Mouse (Mus musculus): ENCODE results near the gene Tmem254a.
"Not testable (repeated sequence)": the region's sequence is repeated elsewhere in the genome, so short reads cannot be mapped to it uniquely, and the experiment has no call there.

The Tmem254a gene

GRCm38 (mm10) chr14:25927562-25927881 lies at the start of gene Tmem254a:
Gene Tmem254a (minus strand): TSS chr14:25927672.
- not testable (repeated sequence) for H3K36me3 ChIP-seq (ENCODE audit: insufficient read depth, low read length); H3K27me3 ChIP-seq (ENCODE audit: insufficient read depth, low read length); H3K9me3 ChIP-seq (ENCODE audit: low read length); H3K4me3 ChIP-seq (replicated peaks; ENCODE audit: low read length); H3K4me1 ChIP-seq (replicated peaks; ENCODE audit: low read depth, low read length)

DNA sequence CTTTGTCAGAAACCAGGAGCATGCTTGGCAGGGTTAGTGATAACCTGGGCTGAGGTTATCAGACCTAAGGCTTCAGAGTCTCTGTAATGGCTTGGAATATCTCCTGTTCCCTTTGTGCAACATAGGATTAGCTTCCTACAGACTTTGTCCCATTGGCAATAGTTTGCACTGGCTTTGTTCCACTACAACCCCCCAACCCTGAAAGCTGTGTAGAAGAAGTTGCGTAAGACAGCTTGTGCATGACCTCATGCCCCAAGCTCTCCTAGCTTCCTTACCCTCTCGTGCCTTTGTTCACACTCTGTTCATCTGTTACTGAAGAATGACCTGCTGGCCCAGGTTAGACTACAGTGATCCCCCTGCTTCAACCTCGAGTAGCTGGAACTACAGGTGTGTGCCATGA lies 30.4 kb upstream of the Tmem254a start:
- H3K4me3 ChIP-seq (replicated peaks; ENCODE audit: low read length); H3K27me3 ChIP-seq (ENCODE audit: insufficient read depth, low read length); H3K9me3 ChIP-seq (ENCODE audit: low read length); H3K36me3 ChIP-seq (ENCODE audit: insufficient read depth, low read length); H3K4me1 ChIP-seq (replicated peaks; ENCODE audit: low read depth, low read length): not testable (repeated sequence)

DNA sequence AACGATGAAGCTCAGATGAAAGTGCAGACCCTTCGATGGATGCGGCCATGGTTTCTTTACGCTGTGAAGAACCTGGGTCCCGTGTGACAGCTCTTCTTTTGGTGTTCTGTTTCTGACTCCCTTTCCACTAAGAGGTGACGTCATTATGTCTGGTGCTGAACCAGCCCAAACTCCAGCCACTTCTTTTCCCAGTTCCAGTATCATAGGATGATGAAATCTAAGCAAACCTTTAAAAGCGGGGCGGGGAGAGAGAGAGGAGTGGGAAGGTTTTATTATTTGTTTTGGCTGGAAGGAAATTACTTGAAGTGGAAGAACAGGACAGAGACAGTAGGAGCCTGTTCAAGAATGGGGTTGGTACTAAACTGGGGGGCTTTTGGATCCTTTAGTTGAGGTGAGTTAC lies 10.5 kb upstream of the Tmem254a start, which contains the start of gene Cphx1:
Gene Cphx1 (plus strand): TSS at position 301 of the 400 bp plus-strand sequence.
- H3K4me3 ChIP-seq (replicated peaks; ENCODE audit: low read length); H3K36me3 ChIP-seq (ENCODE audit: insufficient read depth, low read length); H3K4me1 ChIP-seq (replicated peaks; ENCODE audit: low read depth, low read length); H3K27me3 ChIP-seq (ENCODE audit: insufficient read depth, low read length); H3K9me3 ChIP-seq (ENCODE audit: low read length): not testable (repeated sequence)

GRCm38 (mm10) chr14:25936867-25937630 lies 9.6 kb upstream of the Tmem254a start:
- H3K4me1 ChIP-seq (replicated peaks; ENCODE audit: low read depth, low read length); H3K27me3 ChIP-seq (ENCODE audit: insufficient read depth, low read length); H3K4me3 ChIP-seq (replicated peaks; ENCODE audit: low read length); H3K9me3 ChIP-seq (ENCODE audit: low read length); H3K36me3 ChIP-seq (ENCODE audit: insufficient read depth, low read length): not testable (repeated sequence)

GRCm38 (mm10) chr14:25926814-25927561 lies 484 bp downstream of the Tmem254a start:
- H3K4me1 ChIP-seq (replicated peaks; ENCODE audit: low read depth, low read length); H3K4me3 ChIP-seq (replicated peaks; ENCODE audit: low read length); H3K9me3 ChIP-seq (ENCODE audit: low read length); H3K36me3 ChIP-seq (ENCODE audit: insufficient read depth, low read length); H3K27me3 ChIP-seq (ENCODE audit: insufficient read depth, low read length): not testable (repeated sequence)

DNA sequence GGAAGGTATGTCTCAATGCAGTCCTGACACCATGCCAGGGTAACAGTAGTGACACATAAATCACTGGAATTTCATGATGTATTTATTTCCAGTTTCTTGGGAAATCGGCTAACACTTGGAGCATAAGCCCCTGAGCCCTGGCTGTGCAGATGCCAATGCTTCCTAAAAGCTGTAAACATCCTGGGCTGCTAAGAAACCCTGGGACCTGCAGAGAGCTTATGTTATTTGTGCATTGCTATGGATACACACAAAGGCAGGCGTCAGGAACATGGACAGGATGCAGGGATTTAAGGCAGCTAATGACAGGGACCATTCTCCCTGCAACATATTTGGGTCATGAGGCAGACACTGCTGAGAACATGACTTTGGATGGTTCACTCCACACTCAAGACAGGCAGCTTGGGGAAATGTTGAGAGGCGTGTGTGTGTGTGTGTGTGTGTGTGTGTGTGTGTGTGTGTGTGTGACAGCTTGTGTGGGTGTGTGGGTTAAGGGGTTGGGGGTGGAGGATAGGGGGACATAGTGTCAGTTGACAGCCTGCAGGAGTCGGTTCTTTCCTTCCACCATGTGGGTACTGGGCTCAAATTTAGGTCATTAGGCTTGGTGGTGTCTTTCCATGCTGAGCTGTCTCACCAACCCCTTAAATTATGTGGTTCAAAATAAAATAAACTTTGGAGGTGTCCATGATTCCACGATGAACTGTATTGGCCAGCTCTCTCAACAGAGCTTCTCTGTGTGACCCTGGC lies 8.9 kb downstream of the Tmem254a start:
- not testable (repeated sequence) for H3K9me3 ChIP-seq (ENCODE audit: low read length); H3K4me1 ChIP-seq (replicated peaks; ENCODE audit: low read depth, low read length); H3K36me3 ChIP-seq (ENCODE audit: insufficient read depth, low read length); H3K4me3 ChIP-seq (replicated peaks; ENCODE audit: low read length); H3K27me3 ChIP-seq (ENCODE audit: insufficient read depth, low read length)

DNA sequence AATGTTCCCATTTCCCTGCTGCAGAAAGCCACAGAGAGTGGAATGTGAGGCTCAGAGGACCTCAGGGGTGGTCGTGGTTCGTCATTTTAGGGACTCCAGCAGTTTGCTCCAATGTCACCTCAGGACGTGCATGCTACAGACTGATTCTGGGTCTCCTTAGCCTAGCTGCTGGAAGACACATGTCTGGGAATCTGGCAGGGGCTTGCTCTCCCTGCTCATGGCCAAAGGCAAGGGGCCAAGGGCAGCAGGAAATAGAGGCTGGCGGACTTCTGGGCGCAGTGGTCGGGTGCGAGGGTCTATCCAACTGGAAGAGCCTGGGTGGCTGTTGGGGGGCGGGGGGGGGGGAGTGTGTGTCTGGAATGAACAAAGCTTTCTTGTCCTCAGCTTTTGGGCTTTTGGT lies 18.5 kb downstream of the Tmem254a start:
- not testable (repeated sequence) for H3K36me3 ChIP-seq (ENCODE audit: insufficient read depth, low read length); H3K27me3 ChIP-seq (ENCODE audit: insufficient read depth, low read length); H3K4me3 ChIP-seq (replicated peaks; ENCODE audit: low read length); H3K9me3 ChIP-seq (ENCODE audit: low read length); H3K4me1 ChIP-seq (replicated peaks; ENCODE audit: low read depth, low read length)

DNA sequence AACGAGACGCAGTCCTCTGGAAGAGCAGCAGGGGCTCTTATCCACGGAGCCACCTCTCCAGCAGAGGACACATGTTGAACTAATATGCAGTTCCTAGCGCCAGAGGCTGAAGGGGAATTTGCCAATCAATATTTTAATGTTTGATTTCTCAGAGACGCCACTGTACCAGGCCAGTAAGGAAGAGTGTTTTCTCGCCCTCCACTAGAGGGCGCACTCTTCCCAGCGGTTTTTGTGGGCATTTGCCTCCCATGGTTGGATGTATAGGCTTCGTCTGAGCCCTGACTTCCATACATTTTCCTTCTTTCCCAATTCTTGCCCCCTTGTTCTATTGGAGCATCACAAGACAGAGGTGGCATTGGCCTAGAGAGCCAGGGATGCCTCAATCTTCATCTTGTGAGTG lies 20.2 kb downstream of the Tmem254a start:
- not testable (repeated sequence) for H3K9me3 ChIP-seq (ENCODE audit: low read length); H3K4me3 ChIP-seq (replicated peaks; ENCODE audit: low read length); H3K36me3 ChIP-seq (ENCODE audit: insufficient read depth, low read length); H3K4me1 ChIP-seq (replicated peaks; ENCODE audit: low read depth, low read length); H3K27me3 ChIP-seq (ENCODE audit: insufficient read depth, low read length)

DNA sequence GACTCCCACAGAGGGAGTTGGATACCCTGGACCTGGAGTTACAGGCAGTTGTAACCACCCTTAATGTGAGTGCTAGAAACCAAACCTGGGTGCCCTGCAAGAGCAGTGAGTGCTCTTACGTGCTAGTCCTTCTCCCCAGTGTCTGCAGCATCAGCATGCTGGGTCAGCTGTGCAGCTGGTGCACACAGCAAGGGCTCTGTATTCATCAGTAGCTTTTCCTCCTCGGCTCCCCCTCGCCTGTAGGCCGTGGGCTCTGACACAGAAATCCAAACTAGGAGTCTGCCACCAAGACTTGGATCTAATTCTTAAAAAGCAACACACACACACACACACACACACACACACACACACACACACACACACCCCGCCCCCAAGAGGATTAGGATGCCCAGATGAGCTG lies 22.2 kb downstream of the Tmem254a start:
- H3K4me3 ChIP-seq (replicated peaks; ENCODE audit: low read length); H3K4me1 ChIP-seq (replicated peaks; ENCODE audit: low read depth, low read length); H3K36me3 ChIP-seq (ENCODE audit: insufficient read depth, low read length); H3K27me3 ChIP-seq (ENCODE audit: insufficient read depth, low read length); H3K9me3 ChIP-seq (ENCODE audit: low read length): not testable (repeated sequence)

DNA sequence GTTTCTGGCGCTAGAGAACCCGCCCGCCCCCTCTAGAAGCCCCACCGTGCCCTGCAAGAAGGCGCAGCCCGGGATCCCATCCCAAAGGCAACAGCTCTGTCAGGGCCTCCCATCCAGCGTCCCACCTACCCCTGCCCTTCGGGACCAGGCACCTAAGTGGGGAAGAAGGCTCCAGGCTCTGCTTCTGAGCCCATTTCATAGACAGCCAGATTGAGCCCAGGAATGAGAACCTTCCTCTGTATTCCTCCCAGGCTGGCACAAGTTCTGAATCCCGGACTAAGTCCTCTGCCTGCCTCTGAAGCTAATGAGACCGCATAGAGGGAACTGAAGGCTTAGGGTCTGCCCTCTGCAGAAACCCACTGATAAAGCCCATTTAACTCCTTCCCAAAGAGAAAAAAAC lies 24.5 kb downstream of the Tmem254a start, which contains the start of gene Plac9a:
Gene Plac9a (minus strand): TSS at position 101 of the 400 bp plus-strand sequence.
- not testable (repeated sequence) for H3K36me3 ChIP-seq (ENCODE audit: insufficient read depth, low read length); H3K4me3 ChIP-seq (replicated peaks; ENCODE audit: low read length); H3K9me3 ChIP-seq (ENCODE audit: low read length); H3K27me3 ChIP-seq (ENCODE audit: insufficient read depth, low read length); H3K4me1 ChIP-seq (replicated peaks; ENCODE audit: low read depth, low read length)

GRCm38 (mm10) chr14:25895686-25896085 lies 31.8 kb downstream of the Tmem254a start:
- H3K9me3 ChIP-seq (ENCODE audit: low read length); H3K4me1 ChIP-seq (replicated peaks; ENCODE audit: low read depth, low read length); H3K4me3 ChIP-seq (replicated peaks; ENCODE audit: low read length); H3K36me3 ChIP-seq (ENCODE audit: insufficient read depth, low read length); H3K27me3 ChIP-seq (ENCODE audit: insufficient read depth, low read length): not testable (repeated sequence)

DNA sequence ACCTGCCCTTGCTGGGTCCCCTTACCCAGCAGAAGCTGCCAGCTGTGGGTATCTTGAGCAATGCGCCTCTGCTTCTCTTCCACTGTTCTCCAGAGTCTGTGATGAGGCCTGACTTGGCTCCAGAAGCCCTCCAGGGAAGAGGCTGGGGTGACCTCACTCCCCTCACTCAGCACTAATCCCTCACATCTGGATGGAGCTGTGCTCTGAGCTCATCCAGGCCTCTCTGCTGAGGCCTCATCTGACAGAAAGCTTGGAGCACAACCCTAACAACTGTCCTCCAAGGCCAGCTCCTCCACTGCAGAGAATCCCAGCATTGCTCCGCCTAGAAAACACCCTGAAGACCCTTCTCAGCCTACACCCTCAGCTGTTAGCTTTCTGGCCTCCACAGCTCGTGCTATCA lies 32.9 kb downstream of the Tmem254a start:
- not testable (repeated sequence) for H3K9me3 ChIP-seq (ENCODE audit: low read length); H3K27me3 ChIP-seq (ENCODE audit: insufficient read depth, low read length); H3K4me3 ChIP-seq (replicated peaks; ENCODE audit: low read length); H3K4me1 ChIP-seq (replicated peaks; ENCODE audit: low read depth, low read length); H3K36me3 ChIP-seq (ENCODE audit: insufficient read depth, low read length)

- not testable (repeated sequence) for H3K4me3 ChIP-seq (replicated peaks; ENCODE audit: low read length); H3K9me3 ChIP-seq (ENCODE audit: low read length); H3K4me1 ChIP-seq (replicated peaks; ENCODE audit: low read depth, low read length); H3K27me3 ChIP-seq (ENCODE audit: insufficient read depth, low read length); H3K36me3 ChIP-seq (ENCODE audit: insufficient read depth, low read length)
Observed at GRCm38 (mm10) chr14:25885886-25886285, 41.6 kb downstream of the Tmem254a start.

DNA sequence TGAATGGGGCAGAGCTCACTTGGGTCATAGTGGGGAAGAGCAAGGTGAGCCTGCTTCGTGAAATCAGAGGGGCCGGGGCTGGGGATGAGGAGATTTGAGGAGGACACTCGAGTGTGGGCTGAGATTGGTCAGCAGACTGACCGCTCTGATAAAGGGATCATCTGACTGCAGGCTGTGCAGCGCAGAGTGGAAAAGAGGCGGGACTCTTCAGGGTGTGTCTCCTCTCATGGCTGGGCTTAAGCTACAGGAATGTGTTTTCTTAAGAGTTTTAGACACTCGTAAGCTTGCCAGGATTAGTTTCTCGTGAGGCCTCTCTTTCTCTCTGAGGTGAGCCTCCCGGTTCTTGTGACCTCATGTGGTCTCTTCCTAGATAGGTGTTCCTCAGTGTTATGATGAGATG lies 45.7 kb downstream of the Tmem254a start:
- H3K9me3 ChIP-seq (ENCODE audit: low read length); H3K27me3 ChIP-seq (ENCODE audit: insufficient read depth, low read length): not testable (repeated sequence)

More for the DNA sequence above, 45.7 kb downstream of the Tmem254a start:
- not testable (repeated sequence) for H3K4me3 ChIP-seq (replicated peaks; ENCODE audit: low read length); H3K36me3 ChIP-seq (ENCODE audit: insufficient read depth, low read length); H3K4me1 ChIP-seq (replicated peaks; ENCODE audit: low read depth, low read length)
